Mouse (Mus musculus): ENCODE measurements around the gene Arap1. TPM values are rescaled to one million over a fixed set of nuclear protein-coding genes. Genes with fewer than 3 reads are reported as not detected.

Gene Arap1
- polyA plus RNA-seq, 1 experiment from 2014 or later, result 10.8 TPM

GRCm38 (mm10) chr7:101332045-101332831 is 15.6 kb upstream of the Arap1 start:
- Histone ChIP-seq H3K27ac (ENCODE audit: low read depth, low read length) (no peak overlapping the region), H3K4me2 (no peak overlapping the region), H3K9ac (ENCODE audit: low read length) (no peak overlapping the region), H3K4me3 (ENCODE audit: low read depth, low read length) (no peak overlapping the region), H3K9me3 (ENCODE audit: control insufficient read depth, low read length) (no peaks in the 10 kb centered on the region), H3K4me1 (ENCODE audit: control insufficient read depth, insufficient read depth, low read length) (no peaks in the 10 kb centered on the region), H3K27me3 (ENCODE audit: control insufficient read depth, insufficient read depth, low read length) (no peaks in the 10 kb centered on the region), H3K36me3 (ENCODE audit: control insufficient read depth, insufficient read depth, low read length) (no peaks in the 10 kb centered on the region)
- no peak for ATAC-seq (ENCODE audit: low FRiP score)
- WGBS, result 89% methylated on average over 5 of the region's 5 CpGs
- peak; percentile 39 for DNase-seq (ENCODE audit: low spot score, missing footprints)

DNA sequence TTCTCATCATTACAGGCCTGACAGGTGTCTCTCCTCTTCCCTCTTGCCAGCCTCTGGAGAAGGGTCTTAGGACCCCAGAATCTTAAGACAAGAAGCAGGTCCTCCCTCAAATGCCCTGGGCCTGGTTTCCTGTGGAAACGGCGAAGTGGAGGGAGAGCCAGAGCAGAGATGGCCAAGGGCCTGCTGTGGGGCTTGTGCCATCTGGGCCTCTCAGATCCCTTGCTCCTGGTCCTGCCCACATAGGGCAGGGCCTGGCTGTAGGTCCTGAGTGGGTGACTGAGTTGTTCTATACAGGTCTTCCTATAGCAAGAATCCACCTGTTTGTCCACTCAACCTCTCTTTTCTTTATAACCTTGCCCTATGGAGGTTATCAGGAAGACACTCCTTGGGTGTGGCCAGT is 12.6 kb upstream of the Arap1 start:
- no peak overlapping the region for H3K4me2 ChIP-seq
- no peak overlapping the region for H3K27ac ChIP-seq (ENCODE audit: low read depth, low read length)
- ATAC-seq (ENCODE audit: low FRiP score) (no peak), DNase-seq (ENCODE audit: low spot score, missing footprints) (no peak)
- H3K4me3 ChIP-seq (ENCODE audit: low read depth, low read length), result no peak overlapping the region
- H3K9ac ChIP-seq (ENCODE audit: low read length), result no peak overlapping the region
- no peaks in the 10 kb centered on the region for H3K4me1 ChIP-seq (ENCODE audit: control insufficient read depth, insufficient read depth, low read length)
- WGBS, result 97% methylated on average over 2 of the region's 2 CpGs
- H3K9me3 ChIP-seq (ENCODE audit: control insufficient read depth, low read length), result no peaks in the 10 kb centered on the region
- H3K27me3 ChIP-seq (ENCODE audit: control insufficient read depth, insufficient read depth, low read length), result no peaks in the 10 kb centered on the region
- H3K36me3 ChIP-seq (ENCODE audit: control insufficient read depth, insufficient read depth, low read length), result no peaks in the 10 kb centered on the region

GRCm38 (mm10) chr7:101336686-101337085 is 11.2 kb upstream of the Arap1 start:
- WGBS, result 84% methylated on average over 3 of the region's 3 CpGs
- DNase-seq (ENCODE audit: low spot score, missing footprints), result no peak
- no peaks in the 10 kb centered on the region for H3K36me3 ChIP-seq (ENCODE audit: control insufficient read depth, insufficient read depth, low read length)
- no peak overlapping the region for H3K4me3 ChIP-seq (ENCODE audit: low read depth, low read length)
- no peak for ATAC-seq (ENCODE audit: low FRiP score)
- no peaks in the 10 kb centered on the region for H3K9me3 ChIP-seq (ENCODE audit: control insufficient read depth, low read length)
- H3K4me1 ChIP-seq (ENCODE audit: control insufficient read depth, insufficient read depth, low read length), result no peaks in the 10 kb centered on the region
- H3K27me3 ChIP-seq (ENCODE audit: control insufficient read depth, insufficient read depth, low read length), result no peaks in the 10 kb centered on the region
- H3K27ac ChIP-seq (ENCODE audit: low read depth, low read length), result no peak overlapping the region
- H3K9ac ChIP-seq (ENCODE audit: low read length), result no peak overlapping the region
- no peak overlapping the region for H3K4me2 ChIP-seq

DNA sequence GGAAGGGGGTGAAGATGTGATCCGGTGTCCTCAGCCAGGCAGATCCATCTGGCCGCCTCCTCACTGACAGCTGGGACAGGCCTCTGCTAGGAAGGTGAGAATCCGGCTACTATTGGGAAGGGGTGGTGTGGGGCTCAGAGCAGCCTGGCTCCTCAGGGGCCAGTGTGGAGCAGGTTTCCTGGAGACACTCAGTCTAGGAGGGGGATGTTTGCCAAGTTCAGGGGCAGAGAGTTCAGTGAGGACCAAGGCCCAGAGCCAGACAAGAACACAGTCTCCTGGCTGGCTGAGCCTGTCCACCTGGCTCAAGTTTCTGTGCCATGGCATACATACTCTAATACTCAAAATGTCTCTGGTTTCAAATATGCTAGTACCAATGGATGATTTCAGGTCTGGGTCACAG is 10.5 kb upstream of the Arap1 start:
- DNase-seq (ENCODE audit: low spot score, missing footprints) (no peak), ATAC-seq (ENCODE audit: low FRiP score) (no peak)
- 85% methylated on average over 3 of the region's 3 CpGs for whole genome bisulfite sequencing
- no peaks in the 10 kb centered on the region for H3K36me3 ChIP-seq (ENCODE audit: control insufficient read depth, insufficient read depth, low read length)
- H3K9me3 ChIP-seq (ENCODE audit: control insufficient read depth, low read length), result no peaks in the 10 kb centered on the region
- H3K4me3 ChIP-seq (ENCODE audit: low read depth, low read length), result no peak overlapping the region
- no peak overlapping the region for H3K4me2 ChIP-seq
- H3K9ac ChIP-seq (ENCODE audit: low read length), result no peak overlapping the region
- H3K27me3 ChIP-seq (ENCODE audit: control insufficient read depth, insufficient read depth, low read length), result no peaks in the 10 kb centered on the region
- no peak overlapping the region for H3K27ac ChIP-seq (ENCODE audit: low read depth, low read length)
- H3K4me1 ChIP-seq (ENCODE audit: control insufficient read depth, insufficient read depth, low read length), result no peaks in the 10 kb centered on the region

GRCm38 (mm10) chr7:101341405-101341804 is 6.5 kb upstream of the Arap1 start:
- no peaks in the 10 kb centered on the region for H3K9me3 ChIP-seq (ENCODE audit: control insufficient read depth, low read length)
- no peaks in the 10 kb centered on the region for H3K27me3 ChIP-seq (ENCODE audit: control insufficient read depth, insufficient read depth, low read length)
- no peak overlapping the region for H3K27ac ChIP-seq (ENCODE audit: low read depth, low read length)
- no peak overlapping the region for H3K4me3 ChIP-seq (ENCODE audit: low read depth, low read length)
- H3K4me1 ChIP-seq (ENCODE audit: control insufficient read depth, insufficient read depth, low read length), result no peaks in the 10 kb centered on the region
- DNase-seq (ENCODE audit: low spot score, missing footprints) (no peak), ATAC-seq (ENCODE audit: low FRiP score) (no peak)
- no peak overlapping the region for H3K9ac ChIP-seq (ENCODE audit: low read length)
- WGBS, result 80% methylated on average over 6 of the region's 6 CpGs
- H3K4me2 ChIP-seq, result no peak overlapping the region
- no peaks in the 10 kb centered on the region for H3K36me3 ChIP-seq (ENCODE audit: control insufficient read depth, insufficient read depth, low read length)

DNA sequence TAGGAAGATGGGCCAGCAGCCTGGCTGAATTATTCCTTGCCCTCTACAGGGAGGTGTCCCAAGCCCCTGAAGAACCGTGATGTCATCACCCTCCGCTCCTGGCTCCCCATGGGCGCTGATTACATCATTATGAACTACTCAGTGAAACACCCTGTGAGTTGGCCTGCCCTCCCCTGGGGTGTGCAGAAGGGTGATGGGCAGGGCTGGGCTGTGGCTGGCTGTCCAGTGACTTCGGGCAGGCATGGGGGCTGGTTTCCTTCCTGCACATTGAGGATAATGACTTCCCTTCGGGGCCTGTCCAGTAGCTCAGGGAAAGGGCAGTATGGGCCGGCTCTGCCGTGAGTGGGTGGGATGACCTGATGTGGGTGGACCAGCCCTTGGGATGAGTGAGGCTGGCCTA is 4.7 kb upstream of the Arap1 start:
- 85% methylated on average over 7 of the region's 7 CpGs for WGBS
- Histone ChIP-seq H3K4me2 (no peak overlapping the region), H3K9me3 (ENCODE audit: control insufficient read depth, low read length) (no peaks in the 10 kb centered on the region), H3K4me1 (ENCODE audit: control insufficient read depth, insufficient read depth, low read length) (no peaks in the 10 kb centered on the region; the same call in 1 of the 2 replicates), H3K36me3 (ENCODE audit: control insufficient read depth, insufficient read depth, low read length) (no peaks in the 10 kb centered on the region), H3K4me3 (ENCODE audit: low read depth, low read length) (no peak overlapping the region), H3K27me3 (ENCODE audit: control insufficient read depth, insufficient read depth, low read length) (no peaks in the 10 kb centered on the region), H3K9ac (ENCODE audit: low read length) (no peak overlapping the region), H3K27ac (ENCODE audit: low read depth, low read length) (no peak overlapping the region)
- DNase-seq (ENCODE audit: low spot score, missing footprints) (no peak), ATAC-seq (ENCODE audit: low FRiP score) (no peak)

- Histone ChIP-seq H3K36me3 (ENCODE audit: control insufficient read depth, insufficient read depth, low read length) (no peaks in the 10 kb centered on the region), H3K4me2 (no peak overlapping the region), H3K4me3 (ENCODE audit: low read depth, low read length) (no peak overlapping the region), H3K4me1 (ENCODE audit: control insufficient read depth, insufficient read depth, low read length) (peaks cover 4% of the 10 kb centered on the region; the same call in 1 of the 2 replicates), H3K27ac (ENCODE audit: low read depth, low read length) (no peak overlapping the region), H3K9ac (ENCODE audit: low read length) (no peak overlapping the region), H3K27me3 (ENCODE audit: control insufficient read depth, insufficient read depth, low read length) (peaks cover 8% of the 10 kb centered on the region), H3K9me3 (ENCODE audit: control insufficient read depth, low read length) (no peaks in the 10 kb centered on the region)
- ATAC-seq (ENCODE audit: low FRiP score) (no peak), DNase-seq (ENCODE audit: low spot score, missing footprints) (no peak)
- WGBS, result 73% methylated on average over 4 of the region's 4 CpGs
These were observed 3.0 kb upstream of the Arap1 start for GRCm38 (mm10) chr7:101344892-101345291.

- Histone ChIP-seq H3K4me1 (ENCODE audit: control insufficient read depth, insufficient read depth, low read length) (peaks cover 5% of the 10 kb centered on the region; the same call in 1 of the 2 replicates), H3K4me3 (ENCODE audit: low read depth, low read length) (no peak overlapping the region), H3K27ac (ENCODE audit: low read depth, low read length) (no peak overlapping the region), H3K9ac (ENCODE audit: low read length) (no peak overlapping the region), H3K27me3 (ENCODE audit: control insufficient read depth, insufficient read depth, low read length) (peaks cover 8% of the 10 kb centered on the region), H3K9me3 (ENCODE audit: control insufficient read depth, low read length) (no peaks in the 10 kb centered on the region), H3K4me2 (no peak overlapping the region), H3K36me3 (ENCODE audit: control insufficient read depth, insufficient read depth, low read length) (no peaks in the 10 kb centered on the region)
- WGBS, result 68% methylated on average over 2 of the region's 2 CpGs
- ATAC-seq (ENCODE audit: low FRiP score) (no peak), DNase-seq (ENCODE audit: low spot score, missing footprints) (no peak)
These were observed 876 bp upstream of the Arap1 start for GRCm38 (mm10) chr7:101346991-101347390.

- ATAC-seq (ENCODE audit: low FRiP score) (peak; percentile 28), DNase-seq (ENCODE audit: low spot score, missing footprints) (peak; percentile 91)
- H3K27ac ChIP-seq (ENCODE audit: low read depth, low read length), result no peak overlapping the region
- H3K4me2 ChIP-seq, result peak overlapping the region; percentile 96
- H3K9me3 ChIP-seq (ENCODE audit: control insufficient read depth, low read length), result no peaks in the 10 kb centered on the region
- H3K4me3 ChIP-seq (ENCODE audit: low read depth, low read length), result peak overlapping the region; percentile 48
- H3K9ac ChIP-seq (ENCODE audit: low read length), result peak overlapping the region; percentile 59
- WGBS, result 2% methylated on average over 13 of the region's 13 CpGs
- H3K4me1 ChIP-seq (ENCODE audit: control insufficient read depth, insufficient read depth, low read length), result peaks cover 5% of the 10 kb centered on the region; the same call in 1 of the 2 replicates
- no peaks in the 10 kb centered on the region for H3K36me3 ChIP-seq (ENCODE audit: control insufficient read depth, insufficient read depth, low read length)
- H3K27me3 ChIP-seq (ENCODE audit: control insufficient read depth, insufficient read depth, low read length), result peaks cover 8% of the 10 kb centered on the region
These were observed 445 bp downstream of the Arap1 start for GRCm38 (mm10) chr7:101348312-101348711.

Data from midbrain, embryonic 11.5 days (tissue).